Mouse (Mus musculus): ENCODE data around the gene 1700008O03Rik. TPM values are rescaled to one million over a fixed set of nuclear protein-coding genes. Genes with fewer than 3 reads are reported as not detected.
A peak's percentile ranks its signal among the peaks of the same experiment; 100 is the strongest.

The 1700008O03Rik gene
- polyA plus RNA-seq (2021): 0.98 TPM

DNA sequence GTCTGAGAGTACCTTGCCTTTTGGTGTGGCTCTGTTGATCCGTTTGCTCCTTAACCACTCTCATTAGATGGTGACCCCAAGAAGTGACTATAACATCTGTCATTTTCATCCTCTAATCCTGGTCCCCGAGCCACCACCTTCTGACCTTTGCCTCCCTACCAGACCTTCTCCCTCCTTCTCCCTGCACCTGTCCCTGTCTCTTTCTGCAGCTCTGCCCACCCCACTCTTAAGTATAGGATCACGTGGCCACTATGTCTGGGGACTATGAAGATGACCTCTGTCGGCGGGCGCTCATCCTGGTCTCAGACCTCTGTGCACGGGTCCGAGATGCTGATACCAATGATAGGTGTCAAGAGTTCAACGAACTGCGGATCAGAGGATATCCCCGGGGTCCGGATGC, at the start of gene 1700008O03Rik:
Gene 1700008O03Rik (minus strand): TSS at position 101 of the 400 bp plus-strand sequence.
- CTCF ChIA-PET: interaction anchor here (1.6 kb wide), 1 partner anchor 9 kb away, joined by 3 read pairs; no protein-coding TSS in a partner anchor
- no peak for ATAC-seq
- in situ Hi-C loops (cut with MboI; ENCODE audit: low pct_unique_long_range_greater_than_20kb): no loop called here
- no peak for DNase-seq (ENCODE audit: low read depth, low spot score)
- POLR2A ChIA-PET: interaction anchor here (1.2 kb wide), 1 partner anchor 10 kb away, joined by 3 read pairs; no protein-coding TSS in a partner anchor
- no peak for TF ChIP-seq CTCF (IDR thresholded peaks at IDR 0.05)
- H3K27me3 ChIP-seq: peaks cover 33% of the 10 kb centered on the region

DNA sequence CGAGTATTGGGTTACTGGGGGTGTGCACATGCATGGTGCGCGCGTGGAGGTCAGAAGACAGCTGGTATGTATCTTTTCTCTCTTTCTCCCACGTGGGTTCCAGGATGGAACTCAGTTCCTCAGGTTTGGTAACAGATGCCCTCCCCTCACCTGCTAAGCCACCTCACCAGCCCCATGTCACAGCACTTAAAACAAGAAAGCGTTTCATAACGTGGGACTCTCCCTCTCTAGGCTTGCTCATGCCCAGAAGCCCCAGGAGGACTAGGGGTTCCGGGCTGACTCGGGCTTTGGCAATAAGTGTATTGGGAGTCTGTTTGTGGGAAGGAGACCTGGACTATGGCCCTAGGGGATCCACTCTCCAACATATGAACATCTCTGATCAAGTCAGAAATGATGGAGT, 48.5 kb upstream of the 1700008O03Rik start:
- ChIA-PET CTCF (no interaction called here), POLR2A (no interaction called here)
- peaks cover 61% of the 10 kb centered on the region for H3K27me3 ChIP-seq
- TF ChIP-seq CTCF (IDR thresholded peaks at IDR 0.05): no peak
- in situ Hi-C loops (cut with MboI; ENCODE audit: low pct_unique_long_range_greater_than_20kb): no loop called here
- ATAC-seq (no peak), DNase-seq (ENCODE audit: low read depth, low spot score) (no peak)

DNA sequence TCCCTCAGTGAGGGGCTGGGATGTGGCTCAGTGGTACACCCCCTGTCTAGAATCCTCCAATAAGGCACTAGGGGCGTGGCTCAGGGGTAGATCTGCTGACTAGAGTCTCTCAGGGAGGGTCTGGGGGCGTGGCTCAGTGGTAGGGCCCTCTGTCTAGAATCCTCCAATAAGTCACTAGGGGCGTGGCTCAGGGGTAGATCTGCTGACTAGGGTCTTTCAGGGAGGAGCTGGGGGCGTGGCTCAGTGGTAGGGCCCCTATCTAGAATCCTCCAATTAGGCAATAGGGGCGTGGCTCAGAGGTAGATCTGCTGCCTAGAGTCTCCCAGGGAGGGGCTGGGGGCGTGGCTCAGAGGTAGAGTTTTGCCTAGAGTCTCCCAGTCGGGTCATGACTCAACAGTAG, 47.8 kb upstream of the 1700008O03Rik start:
- no peak for TF ChIP-seq CTCF (IDR thresholded peaks at IDR 0.05)
- peaks cover 58% of the 10 kb centered on the region for H3K27me3 ChIP-seq
- ATAC-seq (no peak), DNase-seq (ENCODE audit: low read depth, low spot score) (no peak)
- ChIA-PET CTCF (no interaction called here), POLR2A (no interaction called here)
- in situ Hi-C loops (cut with MboI; ENCODE audit: low pct_unique_long_range_greater_than_20kb): no loop called here

DNA sequence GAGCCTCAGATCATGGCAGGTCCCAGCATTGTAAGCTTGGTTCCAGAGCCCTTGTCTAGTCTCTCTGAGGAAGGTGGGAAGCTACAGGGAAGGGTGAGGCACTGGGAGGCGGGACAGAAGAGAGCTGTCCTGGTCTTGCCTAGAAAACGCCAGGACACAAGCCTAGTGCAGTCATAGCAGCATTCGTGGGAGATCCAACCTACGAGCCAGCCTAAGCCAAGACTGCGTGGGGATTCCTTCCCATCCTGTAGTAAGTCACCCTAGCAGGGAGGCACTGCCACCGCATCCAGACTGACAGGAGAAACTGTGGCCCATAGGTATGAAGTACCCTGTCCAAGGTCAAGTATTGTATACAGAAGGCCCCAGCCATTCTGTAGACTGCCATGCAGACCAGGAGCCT, 46.9 kb upstream of the 1700008O03Rik start:
- no peak for TF ChIP-seq CTCF (IDR thresholded peaks at IDR 0.05)
- POLR2A ChIA-PET: no interaction called here
- CTCF ChIA-PET: no interaction called here
- H3K27me3 ChIP-seq: peaks cover 60% of the 10 kb centered on the region
- no peak for ATAC-seq
- DNase-seq (ENCODE audit: low read depth, low spot score): no peak
- in situ Hi-C loops (cut with MboI; ENCODE audit: low pct_unique_long_range_greater_than_20kb): no loop called here

GRCm38 (mm10) chr7:44429534-44430488, 44.2 kb upstream of the 1700008O03Rik start:
- H3K27me3 ChIP-seq: peaks cover 56% of the 10 kb centered on the region
- ATAC-seq (no peak), DNase-seq (ENCODE audit: low read depth, low spot score) (no peak)
- no peak for TF ChIP-seq CTCF (IDR thresholded peaks at IDR 0.05)
- ChIA-PET CTCF (no interaction called here), POLR2A (no interaction called here)
- in situ Hi-C loops (cut with MboI; ENCODE audit: low pct_unique_long_range_greater_than_20kb): no loop called here

- no peak for DNase-seq (ENCODE audit: low read depth, low spot score)
- POLR2A ChIA-PET: no interaction called here
- CTCF ChIA-PET: no interaction called here
- TF ChIP-seq CTCF (IDR thresholded peaks at IDR 0.05): no peak
- ATAC-seq: no peak
- peaks cover 55% of the 10 kb centered on the region for H3K27me3 ChIP-seq
- in situ Hi-C loops (cut with MboI; ENCODE audit: low pct_unique_long_range_greater_than_20kb): no loop called here
Observed at GRCm38 (mm10) chr7:44428968-44429521, 43.4 kb upstream of the 1700008O03Rik start, which contains the start of gene Lrrc4b. Lrrc4b (plus strand) TSS chr7:44429018.

GRCm38 (mm10) chr7:44428171-44428950, 42.7 kb upstream of the 1700008O03Rik start:
- no peak for TF ChIP-seq CTCF (IDR thresholded peaks at IDR 0.05)
- H3K27me3 ChIP-seq: peaks cover 53% of the 10 kb centered on the region
- POLR2A ChIA-PET: no interaction called here
- CTCF ChIA-PET: no interaction called here
- ATAC-seq (no peak), DNase-seq (ENCODE audit: low read depth, low spot score) (no peak)
- in situ Hi-C loops (cut with MboI; ENCODE audit: low pct_unique_long_range_greater_than_20kb): no loop called here

- CTCF ChIA-PET: no interaction called here
- in situ Hi-C loops (cut with MboI; ENCODE audit: low pct_unique_long_range_greater_than_20kb): no loop called here
- ATAC-seq (no peak), DNase-seq (ENCODE audit: low read depth, low spot score) (no peak)
- no peak for TF ChIP-seq CTCF (IDR thresholded peaks at IDR 0.05)
- peaks cover 60% of the 10 kb centered on the region for H3K27me3 ChIP-seq
- POLR2A ChIA-PET: no interaction called here
Observed at GRCm38 (mm10) chr7:44427666-44428065, 42.0 kb upstream of the 1700008O03Rik start.

DNA sequence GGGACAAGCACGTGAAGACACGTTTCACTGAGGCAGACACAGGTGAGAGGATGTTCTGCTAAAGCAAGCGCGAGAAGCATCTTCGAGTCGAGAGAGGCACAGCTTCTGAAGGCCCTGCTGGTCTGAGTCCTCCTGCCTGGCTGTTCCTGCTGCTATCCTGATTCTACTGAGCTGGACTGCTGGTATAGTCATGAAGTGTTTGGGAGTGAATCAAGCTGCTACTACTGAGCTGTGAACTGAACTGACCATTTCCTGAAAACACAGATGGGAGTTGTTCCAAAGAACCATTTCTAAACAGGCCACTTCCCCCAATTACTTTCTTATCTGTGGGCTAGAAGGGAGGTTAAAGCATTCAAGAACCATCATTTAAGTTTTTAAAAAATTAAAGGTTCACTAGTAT, 27.7 kb upstream of the 1700008O03Rik start:
- no peak for ATAC-seq
- no peak for TF ChIP-seq CTCF (IDR thresholded peaks at IDR 0.05)
- DNase-seq (ENCODE audit: low read depth, low spot score): no peak
- ChIA-PET CTCF (no interaction called here), POLR2A (no interaction called here)
- peaks cover 18% of the 10 kb centered on the region for H3K27me3 ChIP-seq
- in situ Hi-C loops (cut with MboI; ENCODE audit: low pct_unique_long_range_greater_than_20kb): no loop called here

GRCm38 (mm10) chr7:44411144-44411543, 25.5 kb upstream of the 1700008O03Rik start:
- ChIA-PET CTCF (no interaction called here), POLR2A (no interaction called here)
- DNase-seq (ENCODE audit: low read depth, low spot score) (no peak), ATAC-seq (no peak)
- no peak for TF ChIP-seq CTCF (IDR thresholded peaks at IDR 0.05)
- peaks cover 22% of the 10 kb centered on the region for H3K27me3 ChIP-seq
- in situ Hi-C loops (cut with MboI; ENCODE audit: low pct_unique_long_range_greater_than_20kb): no loop called here

GRCm38 (mm10) chr7:44406015-44406355, 20.4 kb upstream of the 1700008O03Rik start:
- ChIA-PET POLR2A (no interaction called here), CTCF (no interaction called here)
- peaks cover 11% of the 10 kb centered on the region for H3K27me3 ChIP-seq
- TF ChIP-seq CTCF (IDR thresholded peaks at IDR 0.05): no peak
- no peak for DNase-seq (ENCODE audit: low read depth, low spot score)
- ATAC-seq: peak; percentile 12
- in situ Hi-C loops (cut with MboI; ENCODE audit: low pct_unique_long_range_greater_than_20kb): no loop called here
